Mouse (Mus musculus) embryonic facial prominence, embryonic 14.5 days (tissue): Measurements from ENCODE around the gene Ggn. TPM values are rescaled to one million over a fixed set of nuclear protein-coding genes. Genes with fewer than 3 reads are reported as not detected.

Experiments
- ATAC-seq: fragments of 200-750 bp; cut with Nextera tagmentation; 2 replicates; pipeline ENCODE4 v1.8.0; 2017; ENCODE audit warnings: low read depth, moderate number of reproducible peaks, moderate TSS enrichment
- DNase-seq: peaks from one replicate; pipeline ENCODE4 v3.0.0-alpha.2; 2015; ENCODE audit warnings: low spot score
- H3K27ac ChIP-seq: fragments of 300-500 bp; sonication (generic); replicated peaks from 2 replicates; pipeline ENCODE4 v1.5.1; 2014; ENCODE audit warnings: low read depth, mild to moderate bottlenecking, low read length, moderate library complexity
- H3K27me3 ChIP-seq: fragments of 300-500 bp; sonication (generic); replicated peaks from 2 replicates; pipeline ENCODE4 v1.6.1; 2014; ENCODE audit warnings: low read length; ENCODE audit not compliant: control insufficient read depth, insufficient read depth
- H3K36me3 ChIP-seq: fragments of 300-500 bp; sonication (generic); 2 replicates; pipeline ENCODE4 v1.6.1; 2014; ENCODE audit warnings: low read length, mixed read lengths; ENCODE audit not compliant: control insufficient read depth, insufficient read depth
- H3K4me1 ChIP-seq: fragments of 300-500 bp; sonication (generic); 2 replicates; pipeline ENCODE4 v1.6.1; 2014; ENCODE audit warnings: antibody characterized with exemption, low read length; ENCODE audit not compliant: control insufficient read depth, insufficient read depth
- H3K4me2 ChIP-seq: fragments of 300-500 bp; sonication (generic); 2 replicates; pipeline ENCODE4 v1.6.1; 2014; ENCODE audit warnings: low read depth, mild to moderate bottlenecking, low read length, moderate library complexity, mixed read lengths
- H3K4me3 ChIP-seq: fragments of 300-500 bp; sonication (generic); 2 replicates; pipeline ENCODE4 v1.5.1; 2014; ENCODE audit warnings: low read depth, mild to moderate bottlenecking, low read length
- H3K9ac ChIP-seq: fragments of 300-500 bp; sonication (generic); 2 replicates; pipeline ENCODE4 v1.6.1; 2014; ENCODE audit warnings: low read depth, mild to moderate bottlenecking, low read length, moderate library complexity, mixed read lengths
- H3K9me3 ChIP-seq: fragments of 300-500 bp; sonication (generic); 2 replicates; pipeline ENCODE4 v1.6.1; 2016; ENCODE audit warnings: low read length; ENCODE audit not compliant: control insufficient read depth
- WGBS: fragments of 180-500 bp; shearing (Covaris S2); extraction: QIAGEN DNeasy Blood & Tissue Kit; methylation state at CpG from one replicate; pipeline ENCODE4 v1.1.7; 2014; 5-methylcytosine and 5-hydroxymethylcytosine counted together
- polyA plus RNA-seq: library from polyadenylated mRNA; unstranded; fragments of >200 nt; fragmentation: Nextera tagmentation; extraction: Ambion mirVana; gene quantifications from 2 replicates; pipeline ENCODE4 v1.2.1, GENCODE M21; 2014

Gene Ggn
- 0.51 and 0.72 TPM in 2 replicates for polyA plus RNA-seq

GRCm38 (mm10) chr7:29170066-29170754 lies at the start of gene Ggn, which contains the start of gene Spred3:
TSS of gene Ggn (plus strand) at chr7:29170210.
TSS of gene Spred3 (minus strand) at chr7:29170411.
- Histone ChIP-seq H3K27me3 (peaks cover 42% of the 10 kb centered on the region), H3K9ac (peak within 1 kb of the TSS; percentile 61), H3K9me3 (no peaks in the 10 kb centered on the region), H3K4me3 (peak within 1 kb of the TSS; percentile 59), H3K27ac (peak within 1 kb of the TSS; percentile 49; the same call in 1 of the 2 replicates), H3K4me1 (peaks cover 16% of the 10 kb centered on the region), H3K4me2 (peak within 1 kb of the TSS; percentile 78), H3K36me3 (peaks cover 28% of the 10 kb centered on the region)
- WGBS, result 1% methylated on average over 30 of the region's 30 CpGs
- ATAC-seq (peak; percentile 76), DNase-seq (peak; percentile 88)

GRCm38 (mm10) chr7:29122821-29123220 lies 47.2 kb upstream of the Ggn start:
- Histone ChIP-seq H3K4me1 (0 out of 2 replicates have a peak, but pooled peaks cover 12% of the 10 kb centered on the region), H3K9ac (no peak overlapping the region), H3K27ac (no peak overlapping the region), H3K36me3 (no peaks in the 10 kb centered on the region), H3K4me2 (no peak overlapping the region), H3K4me3 (no peak overlapping the region), H3K9me3 (no peaks in the 10 kb centered on the region), H3K27me3 (no peaks in the 10 kb centered on the region)
- no peak for DNase-seq
- WGBS, result 93% methylated on average over 9 of the region's 9 CpGs
- ATAC-seq, result no peak

- DNase-seq (peak; percentile 82), ATAC-seq (peak; percentile 88)
- Histone ChIP-seq H3K36me3 (no peaks in the 10 kb centered on the region), H3K4me3 (peak overlapping the region; percentile 47; the same call in 1 of the 2 replicates), H3K4me1 (0 out of 2 replicates have a peak, but pooled peaks cover 12% of the 10 kb centered on the region), H3K27ac (no peak overlapping the region), H3K9ac (no peak overlapping the region), H3K4me2 (peak overlapping the region; percentile 90), H3K9me3 (no peaks in the 10 kb centered on the region), H3K27me3 (no peaks in the 10 kb centered on the region)
- WGBS, result 38% methylated on average over 5 of the region's 5 CpGs
Observed at GRCm38 (mm10) chr7:29123531-29124358, 46.3 kb upstream of the Ggn start.

GRCm38 (mm10) chr7:29124970-29125369 lies 45.0 kb upstream of the Ggn start, which contains the start of gene Ryr1:
TSS of gene Ryr1 (minus strand) at chr7:29125179.
- ATAC-seq (peak; percentile 85), DNase-seq (peak; percentile 91)
- Histone ChIP-seq H3K4me2 (peak within 1 kb of the TSS; percentile 90), H3K9ac (peak within 1 kb of the TSS; percentile 64), H3K36me3 (no peaks in the 10 kb centered on the region), H3K9me3 (no peaks in the 10 kb centered on the region), H3K27me3 (no peaks in the 10 kb centered on the region), H3K4me3 (peak within 1 kb of the TSS; percentile 47), H3K27ac (no peak within 1 kb of the TSS), H3K4me1 (0 out of 2 replicates have a peak, but pooled peaks cover 12% of the 10 kb centered on the region)
- under 1% methylated on average over 16 of the region's 16 CpGs for WGBS

GRCm38 (mm10) chr7:29126173-29126915 lies 43.7 kb upstream of the Ggn start:
- ATAC-seq, result no peak
- H3K27ac ChIP-seq, result no peak overlapping the region
- H3K9ac ChIP-seq, result no peak overlapping the region
- H3K9me3 ChIP-seq, result no peaks in the 10 kb centered on the region
- DNase-seq, result peak; percentile 29
- H3K4me1 ChIP-seq, result 0 out of 2 replicates have a peak, but pooled peaks cover 12% of the 10 kb centered on the region
- no peaks in the 10 kb centered on the region for H3K36me3 ChIP-seq
- no peak overlapping the region for H3K4me2 ChIP-seq
- H3K27me3 ChIP-seq, result no peaks in the 10 kb centered on the region
- WGBS, result 21% methylated on average over 7 of the region's 7 CpGs
- H3K4me3 ChIP-seq, result no peak overlapping the region

- H3K27ac ChIP-seq, result no peak overlapping the region
- H3K4me3 ChIP-seq, result no peak overlapping the region
- no peaks in the 10 kb centered on the region for H3K9me3 ChIP-seq
- no peaks in the 10 kb centered on the region for H3K36me3 ChIP-seq
- ATAC-seq (no peak), DNase-seq (peak; percentile 16)
- H3K27me3 ChIP-seq, result no peaks in the 10 kb centered on the region
- H3K4me2 ChIP-seq, result no peak overlapping the region
- no peak overlapping the region for H3K9ac ChIP-seq
- 53% methylated on average over 2 of the region's 2 CpGs for WGBS
- H3K4me1 ChIP-seq, result 0 out of 2 replicates have a peak, but pooled peaks cover 12% of the 10 kb centered on the region
Observed at GRCm38 (mm10) chr7:29128725-29129124, 41.3 kb upstream of the Ggn start.

GRCm38 (mm10) chr7:29134230-29134629 lies 35.8 kb upstream of the Ggn start:
- DNase-seq (peak; percentile 7), ATAC-seq (no peak)
- Histone ChIP-seq H3K9me3 (no peaks in the 10 kb centered on the region), H3K27me3 (no peaks in the 10 kb centered on the region), H3K36me3 (no peaks in the 10 kb centered on the region), H3K4me1 (no peaks in the 10 kb centered on the region), H3K4me2 (peak overlapping the region; percentile 64), H3K9ac (peak overlapping the region; percentile 53), H3K4me3 (peak overlapping the region; percentile 33), H3K27ac (no peak overlapping the region)
- 3% methylated on average over 4 of the region's 4 CpGs for WGBS
